Mouse (Mus musculus): ENCODE measurements around the gene Gsdma2.

Gene Gsdma2

DNA sequence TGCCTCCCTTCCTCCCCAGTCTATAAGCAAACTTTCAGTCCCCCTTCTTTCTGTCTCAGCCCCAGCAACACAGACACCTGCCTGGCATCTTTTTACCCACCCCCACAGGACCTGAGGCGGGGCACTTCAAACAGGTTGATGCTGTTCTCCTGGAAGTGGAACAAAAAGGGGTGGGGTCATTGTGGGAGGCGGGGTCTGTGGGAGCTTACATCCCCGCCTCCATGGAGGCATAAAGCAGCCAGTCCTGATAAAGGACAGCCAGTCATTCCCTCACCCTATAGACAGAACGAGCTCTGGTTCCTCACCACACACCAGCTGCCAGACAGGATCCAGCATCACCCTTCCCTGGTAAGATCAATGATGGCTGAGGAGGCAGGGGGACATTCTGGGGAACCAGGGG lies 17.5 kb downstream of the Gsdma2 start, which contains the start of gene Gsdma:
Gene Gsdma (plus strand): TSS at position 261 of the 400 bp plus-strand sequence.
- peak; percentile 67 for DNase-seq (ENCODE audit: low read depth, low spot score)

DNA sequence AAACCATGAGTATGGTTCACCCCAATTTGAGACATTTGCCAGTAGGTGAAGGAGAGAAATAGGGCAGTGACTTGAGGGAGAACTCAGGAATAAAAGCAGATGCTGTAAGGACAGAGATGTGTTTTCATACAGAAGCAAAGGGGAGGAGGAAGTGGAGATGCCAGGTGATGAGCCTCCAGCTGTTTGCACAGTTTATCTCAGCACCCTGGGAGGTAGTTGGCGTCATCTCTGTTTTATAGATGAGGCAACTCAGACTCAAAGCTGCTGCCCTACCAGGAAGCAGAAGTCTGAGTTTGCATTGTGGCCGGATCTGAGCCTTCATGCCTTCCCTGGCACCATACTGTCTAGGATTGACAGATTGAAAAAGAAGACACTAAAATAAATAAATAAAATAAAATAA lies 22.4 kb downstream of the Gsdma2 start:
- no peak for DNase-seq (ENCODE audit: low read depth, low spot score)

DNA sequence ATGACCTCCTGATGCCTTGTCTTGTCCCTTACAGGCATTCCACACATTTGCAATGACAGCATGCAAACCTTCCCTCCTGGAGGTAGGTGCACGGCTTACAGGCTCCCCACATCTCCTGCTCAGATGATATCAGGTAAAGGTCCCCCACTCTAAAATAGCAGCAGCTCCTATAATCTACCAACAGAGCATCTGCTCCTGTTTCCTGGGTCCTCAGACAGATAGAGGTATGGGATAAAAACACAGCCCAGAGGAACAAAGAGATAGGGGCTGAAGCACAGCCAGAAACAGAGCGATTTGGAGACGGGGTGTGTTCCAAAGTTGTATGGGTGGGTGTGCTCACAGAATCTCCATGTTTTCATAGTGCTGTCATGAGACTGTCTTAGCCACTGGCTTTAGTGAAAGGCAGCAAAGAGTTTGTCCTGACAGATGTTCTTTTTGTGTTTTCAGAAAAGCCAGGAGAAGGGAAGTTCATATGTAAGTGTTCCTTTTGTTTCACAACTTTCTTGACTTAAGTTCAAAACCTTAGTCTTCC lies 24.8 kb downstream of the Gsdma2 start:
- DNase-seq (ENCODE audit: low read depth, low spot score), result no peak

DNA sequence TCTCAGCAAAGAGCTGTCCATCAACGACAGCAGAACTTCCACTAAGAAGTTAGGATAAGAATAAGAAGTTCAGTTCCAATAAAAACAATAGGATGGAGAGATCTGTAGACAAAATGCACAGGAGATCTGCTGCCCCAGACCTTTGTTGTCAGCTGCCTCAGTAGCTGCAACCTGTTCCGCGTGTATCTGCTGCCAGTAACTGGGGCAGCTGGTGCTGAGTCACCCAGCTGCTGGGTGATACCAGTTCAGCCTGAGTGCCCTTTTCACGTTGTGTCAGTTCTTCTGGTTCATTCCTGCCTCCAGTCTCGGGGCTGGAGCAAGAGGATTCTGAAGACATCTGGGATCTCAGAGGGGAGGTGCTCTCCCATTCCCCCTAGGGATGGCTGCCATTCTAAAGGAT lies 25.3 kb downstream of the Gsdma2 start:
- DNase-seq (ENCODE audit: low read depth, low spot score), result no peak

DNA sequence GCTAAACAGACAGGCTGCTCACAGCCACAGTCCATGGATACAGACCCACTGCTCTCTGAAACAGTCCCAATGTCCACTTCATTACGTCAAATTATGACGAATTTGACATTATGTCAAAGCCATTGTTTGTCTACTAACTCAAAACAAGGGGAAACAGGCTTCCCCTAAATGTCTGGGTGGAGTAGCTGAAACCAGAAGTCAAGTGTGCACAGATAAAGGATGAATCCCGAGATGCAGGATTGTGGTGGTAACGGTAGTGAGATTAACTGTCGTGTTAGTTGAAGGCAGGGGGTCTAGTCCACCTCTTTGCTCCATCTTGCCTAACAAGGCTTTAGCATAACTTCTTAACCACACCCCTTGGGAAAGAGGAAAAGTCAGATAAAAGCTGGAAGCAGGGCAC lies 25.9 kb downstream of the Gsdma2 start:
- no peak for DNase-seq (ENCODE audit: low read depth, low spot score)

DNA sequence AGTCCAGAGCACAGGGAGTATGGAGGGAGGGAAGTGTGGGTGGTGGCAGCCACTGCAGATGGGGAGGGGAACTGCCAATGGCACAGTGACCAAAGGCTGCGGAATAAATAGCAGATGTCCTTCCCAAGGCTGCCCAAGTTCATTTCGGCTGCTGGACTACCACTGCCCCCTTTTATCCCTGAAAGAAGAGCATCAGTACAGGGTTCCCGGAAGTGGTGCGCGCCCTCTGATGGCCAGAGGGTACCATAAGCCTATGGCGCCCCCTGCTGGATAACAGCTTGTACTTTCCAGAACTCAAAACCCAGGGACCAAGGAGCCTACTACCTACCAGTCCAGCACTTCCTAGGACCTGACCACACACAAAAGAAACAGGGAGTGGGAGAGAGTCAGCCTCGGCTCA lies 26.6 kb downstream of the Gsdma2 start:
- peak; percentile 70 for DNase-seq (ENCODE audit: low read depth, low spot score)

DNA sequence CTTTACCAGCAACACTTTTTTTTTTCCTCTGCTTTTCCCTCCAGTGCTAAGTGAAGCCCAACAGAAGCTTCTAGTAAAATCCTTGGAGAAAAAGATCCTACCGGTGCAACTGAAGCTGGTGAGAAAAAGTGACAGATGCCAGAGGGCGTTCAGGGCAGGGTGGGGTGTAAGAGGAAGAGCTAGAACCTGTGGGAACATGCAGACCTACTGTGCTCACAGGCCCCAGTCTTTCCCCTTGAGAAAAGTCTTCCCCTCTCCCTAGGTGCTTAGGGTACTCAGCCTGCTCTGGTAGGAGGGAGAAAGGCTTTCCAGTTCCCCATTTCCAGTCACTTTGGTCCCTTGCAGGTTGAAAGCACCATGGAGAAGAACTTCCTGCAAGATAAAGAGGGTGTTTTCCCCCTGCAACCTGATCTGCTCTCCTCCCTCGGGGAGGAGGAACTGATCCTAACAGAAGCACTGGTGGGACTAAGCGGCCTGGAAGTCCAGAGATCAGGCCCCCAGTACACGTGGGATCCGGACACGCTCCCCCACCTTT lies 29.3 kb downstream of the Gsdma2 start:
- no peak for DNase-seq (ENCODE audit: low read depth, low spot score)

DNA sequence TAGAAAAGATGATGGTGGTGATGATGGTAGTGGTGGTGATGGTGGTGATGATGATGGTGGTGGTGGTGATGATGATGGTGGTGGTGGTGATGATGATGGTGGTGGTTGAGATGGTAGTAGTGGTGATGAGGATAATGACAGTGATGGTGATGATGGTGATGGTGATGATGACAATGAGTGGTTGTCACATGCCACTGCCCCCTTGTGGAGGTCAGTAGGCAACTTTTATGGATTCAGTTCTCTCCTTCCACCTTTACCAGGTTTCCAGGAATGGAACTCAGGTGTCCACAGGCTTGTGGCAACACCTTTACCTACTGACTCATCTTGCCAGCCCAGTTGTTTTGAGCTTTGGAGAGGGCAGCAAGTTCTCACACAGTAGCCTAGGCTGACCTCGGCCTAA lies 33.5 kb downstream of the Gsdma2 start:
- DNase-seq (ENCODE audit: low read depth, low spot score), result peak; percentile 11

DNA sequence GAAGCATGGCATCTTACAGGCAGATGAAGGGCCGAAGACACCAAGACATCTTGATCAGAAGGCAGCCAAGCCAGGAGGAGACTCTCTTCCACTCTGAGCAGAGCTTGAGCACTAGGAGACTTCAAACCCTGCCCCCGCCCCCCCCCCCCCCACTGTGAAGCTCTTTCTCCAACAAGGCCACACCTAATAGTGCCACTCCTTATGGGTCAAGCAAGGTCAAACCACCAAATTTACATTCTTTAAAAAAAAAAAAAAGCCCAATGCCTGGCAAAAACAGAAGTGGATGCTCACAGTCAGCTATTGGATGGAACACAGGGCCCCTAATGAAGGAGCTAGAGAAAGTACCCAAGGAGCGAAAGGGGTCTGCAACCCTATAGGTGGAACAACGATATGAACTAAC lies 34.0 kb downstream of the Gsdma2 start:
- DNase-seq (ENCODE audit: low read depth, low spot score), result peak; percentile 93

DNA sequence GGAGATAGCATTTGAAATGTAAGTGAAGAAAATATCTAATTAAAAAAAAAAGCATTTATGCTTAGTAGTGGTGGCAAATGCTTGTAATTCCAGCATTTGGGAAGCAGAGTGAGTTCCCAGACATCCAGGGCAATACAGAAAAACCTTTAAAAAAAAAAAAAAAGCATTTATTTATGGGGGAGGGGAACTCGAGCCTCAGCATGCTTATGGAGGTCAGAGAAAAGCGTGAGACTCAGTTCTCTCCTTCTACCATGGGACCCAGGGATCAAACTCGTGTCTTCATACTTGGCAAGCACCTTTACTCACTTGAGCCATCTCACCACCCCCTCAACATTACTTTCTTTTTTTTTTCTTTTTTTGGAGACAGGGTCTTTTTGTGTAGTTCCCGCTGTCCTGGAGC lies 34.6 kb downstream of the Gsdma2 start:
- DNase-seq (ENCODE audit: low read depth, low spot score), result peak; percentile 31

DNA sequence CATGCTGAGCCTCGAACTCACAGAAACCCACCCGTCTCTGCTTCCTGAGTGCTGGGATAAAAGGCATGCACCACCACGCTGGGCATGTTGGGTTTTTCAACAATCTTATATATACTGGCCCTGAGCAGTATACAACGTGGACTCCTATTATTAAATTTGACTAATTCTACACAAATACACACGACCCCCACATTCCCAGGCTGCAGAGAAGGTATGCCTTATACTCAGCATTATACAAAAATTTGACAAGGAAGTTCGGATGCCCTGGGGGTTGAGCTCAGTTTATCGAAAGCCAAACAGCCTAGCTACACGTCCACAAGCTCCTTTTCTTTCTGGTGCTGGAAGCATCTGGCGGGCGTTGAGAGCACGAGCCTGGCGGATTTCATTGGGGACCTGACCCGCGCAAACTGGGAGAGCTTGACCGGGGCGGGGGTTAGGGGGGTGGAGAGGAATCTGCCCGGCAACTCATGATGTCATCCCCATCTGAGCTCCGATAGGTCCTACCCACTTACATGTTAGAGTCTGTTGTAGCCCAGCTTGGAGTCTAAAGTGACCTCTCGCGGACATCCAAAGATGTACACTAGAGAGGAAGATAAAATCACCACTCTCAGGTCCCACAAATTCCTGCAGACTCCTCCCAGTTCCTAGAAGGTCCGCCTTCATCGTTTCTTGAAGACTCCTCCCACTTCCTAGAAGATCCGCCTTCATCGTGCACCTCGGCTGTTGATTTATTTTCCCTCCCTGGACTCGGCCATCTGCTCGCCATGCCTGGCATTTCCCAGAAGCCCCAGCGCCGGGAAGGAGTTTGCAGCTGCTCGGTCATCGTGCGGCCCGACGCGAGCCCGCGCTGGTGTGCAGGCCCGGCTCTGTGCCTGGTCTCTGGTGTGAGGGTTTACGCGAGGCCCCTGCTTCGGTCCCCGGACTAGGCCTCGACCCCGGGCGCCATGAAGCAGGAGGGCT lies 35.5 kb downstream of the Gsdma2 start, which contains the start of gene Psmd3:
Gene Psmd3 (plus strand): TSS at position 769 of the 960 bp plus-strand sequence.
- peak; percentile 100 for DNase-seq (ENCODE audit: low read depth, low spot score)

DNA sequence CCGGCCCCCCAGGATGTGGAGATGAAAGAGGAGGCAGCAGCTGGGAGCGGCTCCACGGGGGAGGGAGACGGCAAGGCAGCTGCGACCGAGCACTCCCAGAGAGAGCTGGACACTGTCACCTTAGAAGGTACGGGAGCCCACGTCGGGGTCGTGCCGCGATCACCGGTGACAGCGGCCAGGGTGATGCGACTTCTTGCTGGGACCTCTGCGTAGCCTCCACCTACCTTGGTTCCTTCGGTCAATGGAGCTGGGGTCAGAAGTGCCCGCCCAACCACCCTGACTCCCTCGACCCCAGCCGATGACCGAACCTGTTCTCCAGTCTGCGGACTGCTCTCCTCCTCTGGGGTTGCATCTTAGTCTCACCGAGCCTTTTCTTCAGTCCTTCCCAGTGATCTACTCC lies 36.3 kb downstream of the Gsdma2 start:
- peak; percentile 24 for DNase-seq (ENCODE audit: low read depth, low spot score)

DNA sequence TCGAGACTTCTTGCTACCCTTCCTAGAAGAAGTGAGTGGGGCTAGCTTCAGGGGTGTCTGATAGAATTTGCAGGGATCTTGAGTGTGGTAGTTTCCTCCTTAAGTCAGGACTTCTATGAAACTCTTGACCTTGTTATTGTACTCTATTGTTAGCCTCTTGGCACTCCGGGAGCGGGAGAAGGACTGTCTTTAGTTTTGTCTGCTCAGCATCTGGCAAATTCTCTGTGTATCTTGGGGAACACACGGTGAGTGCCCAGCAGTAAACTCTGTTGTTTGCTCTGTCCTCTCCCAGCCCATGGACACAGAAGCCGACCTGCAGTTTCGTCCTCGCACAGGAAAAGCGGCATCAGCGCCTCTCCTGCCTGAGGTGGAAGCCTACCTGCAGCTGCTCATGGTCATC lies 39.1 kb downstream of the Gsdma2 start:
- DNase-seq (ENCODE audit: low read depth, low spot score), result no peak

DNA sequence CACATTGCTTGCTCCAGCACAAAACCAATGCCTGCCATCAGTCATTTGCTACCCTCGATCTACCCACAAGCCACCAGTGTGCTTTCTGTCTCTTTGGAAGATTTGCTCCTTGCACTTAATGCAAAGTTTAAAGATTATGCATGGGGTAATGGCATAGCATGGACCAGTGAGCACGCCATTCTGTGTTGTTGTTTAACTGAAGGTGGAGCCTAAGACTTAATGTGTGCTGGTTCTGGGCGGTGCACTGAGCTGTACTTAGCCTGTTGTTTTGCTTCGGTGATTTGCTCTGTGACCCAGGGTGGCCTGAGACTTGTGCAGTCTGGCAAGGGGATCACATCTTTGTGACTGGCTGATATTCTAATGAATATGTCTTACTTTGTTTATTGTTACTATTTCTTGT lies 40.4 kb downstream of the Gsdma2 start:
- no peak for DNase-seq (ENCODE audit: low read depth, low spot score)

DNA sequence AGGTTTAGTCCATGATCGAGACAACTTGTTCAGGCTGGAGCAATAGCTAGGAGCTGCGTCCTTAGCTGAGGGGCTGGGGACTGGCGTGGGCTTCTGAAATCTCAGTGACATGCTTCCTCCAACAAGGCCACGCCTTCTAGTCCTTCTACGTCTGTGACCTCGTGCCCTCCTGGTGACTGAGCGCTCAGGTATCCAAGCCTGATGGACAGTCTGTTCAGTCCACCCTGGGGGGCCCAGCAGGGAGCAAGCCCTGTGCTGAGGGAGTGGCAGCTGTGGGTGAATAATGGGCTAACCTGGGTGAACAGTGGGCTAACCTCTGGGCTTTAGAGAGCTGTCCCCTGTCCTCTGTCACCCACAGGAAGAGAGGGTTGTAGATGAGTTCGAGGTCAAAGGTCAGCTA lies 41.5 kb downstream of the Gsdma2 start:
- no peak for DNase-seq (ENCODE audit: low read depth, low spot score)

DNA sequence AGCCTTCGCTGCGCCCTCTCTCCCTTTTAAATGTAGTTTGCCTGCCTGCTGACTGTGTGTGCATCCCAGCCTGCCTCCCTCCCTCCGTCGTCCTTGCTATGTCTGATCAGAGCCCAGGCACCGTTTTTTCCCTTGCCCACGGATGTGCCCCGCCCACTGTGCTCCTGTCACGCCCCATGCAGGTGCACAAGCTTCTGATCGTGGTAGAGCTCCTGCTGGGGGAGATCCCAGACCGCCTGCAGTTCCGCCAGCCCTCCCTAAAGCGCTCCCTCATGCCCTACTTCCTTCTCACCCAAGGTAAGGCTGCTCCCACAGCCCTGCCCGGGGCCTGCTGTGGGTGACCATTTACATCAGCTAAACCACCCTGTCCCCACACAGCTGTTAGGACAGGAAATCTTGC lies 46.6 kb downstream of the Gsdma2 start:
- DNase-seq (ENCODE audit: low read depth, low spot score), result peak; percentile 57

DNA sequence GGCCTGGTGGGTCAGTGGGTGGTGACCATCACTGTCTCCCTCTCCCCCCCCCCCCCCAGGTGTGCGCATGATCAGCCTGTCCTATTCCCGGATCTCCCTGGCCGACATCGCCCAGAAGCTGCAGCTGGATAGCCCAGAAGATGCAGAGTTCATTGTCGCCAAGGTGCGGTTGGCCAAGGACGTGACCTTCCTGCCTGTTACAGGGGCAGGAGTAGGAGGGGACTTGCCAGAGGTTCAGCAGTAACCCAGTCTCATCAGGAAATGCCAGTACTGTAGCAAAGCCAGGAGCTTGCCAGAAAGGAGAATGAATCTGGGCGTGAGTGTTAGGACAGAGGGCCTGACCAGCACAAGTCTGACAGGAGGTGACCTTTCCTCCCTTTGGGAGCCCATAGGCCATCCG lies 47.2 kb downstream of the Gsdma2 start:
- DNase-seq (ENCODE audit: low read depth, low spot score), result no peak

DNA sequence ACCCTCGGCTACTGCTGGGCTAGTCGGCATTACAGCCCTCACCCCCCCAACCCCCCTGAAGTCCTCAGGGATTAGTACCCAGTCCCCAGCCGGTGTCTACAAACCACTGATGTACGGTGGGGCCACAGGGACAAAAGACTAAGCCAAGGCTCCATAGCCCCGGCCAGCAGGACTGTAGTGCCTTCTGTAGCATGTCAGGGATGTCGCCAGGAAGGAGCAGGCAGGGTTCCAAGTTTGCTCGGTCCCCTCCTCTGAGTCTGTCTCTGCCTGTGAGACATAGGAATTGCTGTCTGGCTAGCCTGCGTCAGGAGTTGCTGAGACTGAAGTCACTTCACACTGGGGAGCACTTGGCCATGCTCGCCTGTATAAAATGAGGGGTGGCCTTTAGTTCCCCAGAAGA lies 47.7 kb downstream of the Gsdma2 start:
- no peak for DNase-seq (ENCODE audit: low read depth, low spot score)

DNA sequence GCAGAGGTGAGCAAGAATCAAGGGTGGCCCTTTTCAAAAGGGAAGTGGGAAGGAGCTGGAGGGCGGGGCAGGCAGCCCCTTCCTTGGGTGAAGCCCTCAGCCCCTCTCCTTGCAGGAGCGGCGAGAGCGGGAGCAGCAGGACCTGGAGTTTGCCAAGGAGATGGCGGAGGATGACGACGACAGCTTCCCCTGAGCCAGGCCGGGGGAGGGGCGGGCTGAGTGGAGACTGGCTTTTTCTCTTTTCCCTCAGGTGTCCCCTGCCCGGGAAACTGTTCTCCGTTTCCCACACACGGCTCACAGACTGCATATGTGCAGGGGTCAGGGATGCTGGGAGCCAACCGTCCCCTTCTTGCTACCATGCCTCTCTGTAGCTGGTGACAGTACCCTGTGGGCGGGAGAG lies 48.8 kb downstream of the Gsdma2 start:
- no peak for DNase-seq (ENCODE audit: low read depth, low spot score)

DNA sequence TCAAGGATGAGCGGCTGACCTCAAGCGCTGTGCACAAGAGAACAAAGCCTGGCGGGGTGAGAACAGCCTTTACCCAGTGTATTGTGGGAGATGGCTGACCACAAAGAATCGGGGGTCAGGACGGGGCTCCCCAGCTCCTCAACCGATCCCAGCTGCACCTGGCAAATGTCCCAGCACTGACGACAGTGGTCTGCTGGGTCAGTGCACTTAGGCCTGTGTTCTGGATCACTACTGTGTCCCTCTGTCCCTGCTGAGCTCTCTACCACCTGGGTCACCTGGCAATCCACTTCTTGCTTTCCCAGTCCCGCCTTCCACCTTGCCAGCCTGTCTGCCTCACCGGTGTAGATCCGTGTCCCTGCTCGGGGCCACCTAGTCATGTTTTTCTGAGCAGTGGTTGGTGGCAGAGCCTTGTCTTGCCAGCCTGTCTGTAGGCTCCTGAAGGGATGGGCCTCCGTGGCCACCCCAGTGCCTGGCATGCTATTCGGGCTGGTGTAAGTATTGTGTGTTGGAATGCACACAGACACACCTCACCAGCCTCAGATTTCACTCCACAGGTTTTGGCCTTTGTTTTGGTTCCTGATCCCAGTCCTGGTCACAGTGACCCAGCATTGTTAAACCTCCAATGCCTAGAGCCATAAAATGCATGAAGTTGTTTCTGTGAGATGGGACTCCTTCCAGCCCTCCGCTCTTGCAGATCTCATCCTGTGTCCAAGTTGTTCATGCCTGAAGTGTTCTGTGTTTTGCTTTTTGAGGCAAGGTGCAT lies 50.1 kb downstream of the Gsdma2 start:
- DNase-seq (ENCODE audit: low read depth, low spot score), result no peak

DNA sequence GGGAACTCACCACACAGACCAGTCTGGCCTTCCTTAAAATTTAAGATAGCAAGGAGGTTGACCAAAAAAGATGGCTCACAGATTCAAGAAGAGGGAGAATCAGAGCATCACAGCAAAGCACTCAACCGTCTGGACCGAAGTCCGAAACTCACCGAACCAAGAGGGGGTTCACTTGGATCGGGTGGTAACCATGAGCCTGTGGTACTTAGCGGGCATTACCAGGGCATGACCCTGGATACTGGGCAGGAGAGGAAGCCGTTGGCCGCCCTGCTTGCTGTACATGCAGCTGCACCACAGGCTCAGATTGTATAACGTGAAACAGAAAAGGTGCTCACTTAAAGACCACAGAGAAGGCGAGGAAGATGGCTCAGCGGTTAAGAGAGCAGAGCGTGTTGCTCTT lies 50.7 kb downstream of the Gsdma2 start:
- DNase-seq (ENCODE audit: low read depth, low spot score), result no peak

Measured in R1 (cell line).